Mouse (Mus musculus) cerebellum, adult 11-12 months (tissue): ENCODE data around the gene Ckm.

Experiments
- DNase-seq: peaks from one replicate; pipeline ENCODE4 v3.0.0; 2022

Ckm gene

DNA sequence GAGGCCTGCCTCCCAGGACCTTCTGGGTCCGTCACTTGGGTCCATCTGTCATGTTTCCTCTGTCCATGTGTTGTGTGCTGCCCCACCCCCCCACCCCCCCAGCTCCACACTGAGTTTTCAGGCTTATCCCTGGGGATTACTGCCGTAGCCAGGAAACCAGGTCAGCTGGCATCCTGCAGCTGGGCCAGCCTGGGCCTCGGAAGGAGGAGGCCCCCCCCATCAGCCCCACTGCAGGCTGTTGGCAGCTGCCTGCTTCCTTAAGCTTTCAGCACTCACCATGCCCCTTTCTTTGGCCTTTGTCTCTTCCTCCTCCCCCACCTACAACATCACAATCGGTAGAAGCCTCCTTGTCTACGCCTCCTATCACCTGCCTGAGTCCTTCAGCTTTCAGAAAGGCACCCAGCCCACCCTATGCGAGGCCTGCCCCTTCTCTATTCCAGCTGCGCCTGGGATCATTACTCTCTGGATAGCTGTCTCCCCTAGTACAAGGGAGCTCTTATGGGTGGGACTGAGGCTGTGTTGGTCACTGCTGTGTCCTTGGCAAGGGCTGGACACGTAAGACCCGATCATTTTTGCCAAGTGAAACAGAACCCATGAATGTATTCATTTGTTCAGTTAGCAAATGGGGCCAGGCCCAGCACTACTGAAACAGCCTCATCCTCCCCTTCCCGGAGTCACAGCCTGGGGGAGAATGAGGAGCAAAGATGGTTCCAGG, 15.7 kb upstream of the Ckm start:
- no peak for DNase-seq

DNA sequence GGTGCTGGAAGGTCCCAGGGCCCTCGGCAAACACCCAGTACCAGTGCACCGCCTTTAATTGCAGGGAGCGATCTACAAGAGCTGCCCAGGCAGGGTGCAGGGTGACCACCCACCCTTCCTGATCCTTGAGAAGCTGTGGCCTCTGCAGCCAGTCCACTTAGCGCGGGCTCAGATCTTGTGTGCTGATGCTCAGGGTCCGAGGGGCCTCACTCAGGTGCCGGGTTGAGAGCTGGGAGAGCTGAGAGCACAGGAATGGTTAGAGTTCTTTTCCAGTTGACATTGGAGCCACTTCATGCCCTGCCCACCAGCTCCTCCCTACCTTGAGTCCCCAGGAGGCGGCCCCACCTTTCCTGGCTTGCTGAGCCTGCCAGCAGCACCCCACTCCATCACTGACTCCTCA, 10.1 kb upstream of the Ckm start:
- DNase-seq, result no peak

- no peak for DNase-seq
Measured at GRCm38 (mm10) chr7:19399496-19400280, 4.9 kb upstream of the Ckm start.

GRCm38 (mm10) chr7:19400946-19401345, 3.6 kb upstream of the Ckm start:
- no peak for DNase-seq

- no peak for DNase-seq
Measured at GRCm38 (mm10) chr7:19402535-19403112, 2.0 kb upstream of the Ckm start.

- DNase-seq, result no peak
Measured at GRCm38 (mm10) chr7:19403731-19404296, 762 bp upstream of the Ckm start, which contains the start of gene Klc3. TSS of gene Klc3 (minus strand) at chr7:19404104.

GRCm38 (mm10) chr7:19405417-19405816, 841 bp downstream of the Ckm start:
- DNase-seq, result peak; percentile 65

- DNase-seq, result no peak
Measured at GRCm38 (mm10) chr7:19409753-19410152, 5.2 kb downstream of the Ckm start.

- no peak for DNase-seq
Measured at GRCm38 (mm10) chr7:19410766-19411344, 6.3 kb downstream of the Ckm start.

- DNase-seq, result no peak
Measured at GRCm38 (mm10) chr7:19411783-19412182, 7.2 kb downstream of the Ckm start.

- no peak for DNase-seq
Measured at GRCm38 (mm10) chr7:19413525-19413924, 8.9 kb downstream of the Ckm start.

DNA sequence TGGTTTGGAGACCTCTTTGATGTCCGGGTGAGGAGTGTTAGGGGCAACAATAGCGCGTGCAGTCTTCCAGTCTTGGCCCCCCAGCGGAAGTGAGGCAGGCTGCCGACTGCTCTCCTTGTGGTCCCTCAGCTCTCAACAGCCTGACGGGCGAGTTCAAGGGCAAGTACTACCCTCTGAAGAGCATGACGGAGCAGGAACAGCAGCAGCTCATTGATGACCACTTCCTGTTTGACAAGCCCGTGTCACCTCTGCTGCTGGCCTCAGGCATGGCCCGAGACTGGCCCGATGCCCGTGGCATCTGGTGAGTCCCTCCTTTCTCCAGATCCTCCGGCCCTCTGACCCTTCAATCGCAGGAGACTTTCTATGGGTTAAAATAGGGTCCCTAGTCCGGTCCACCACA, 12.0 kb downstream of the Ckm start:
- no peak for DNase-seq

DNA sequence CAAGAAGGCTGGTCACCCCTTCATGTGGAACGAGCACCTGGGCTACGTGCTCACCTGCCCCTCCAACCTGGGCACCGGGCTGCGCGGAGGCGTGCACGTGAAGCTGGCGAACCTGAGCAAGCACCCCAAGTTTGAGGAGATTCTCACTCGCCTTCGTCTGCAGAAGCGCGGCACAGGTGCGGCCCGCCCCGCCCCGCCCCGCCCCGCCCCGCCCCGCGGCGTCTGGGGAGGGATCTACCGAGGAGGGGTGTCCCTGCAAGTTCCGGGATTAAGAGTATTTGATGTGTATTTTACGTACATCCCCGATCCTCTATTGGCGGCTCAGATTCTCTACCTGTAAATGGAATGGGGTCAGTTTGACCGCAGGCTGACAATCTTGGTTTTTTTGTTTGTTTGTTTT, 15.5 kb downstream of the Ckm start:
- no peak for DNase-seq

DNA sequence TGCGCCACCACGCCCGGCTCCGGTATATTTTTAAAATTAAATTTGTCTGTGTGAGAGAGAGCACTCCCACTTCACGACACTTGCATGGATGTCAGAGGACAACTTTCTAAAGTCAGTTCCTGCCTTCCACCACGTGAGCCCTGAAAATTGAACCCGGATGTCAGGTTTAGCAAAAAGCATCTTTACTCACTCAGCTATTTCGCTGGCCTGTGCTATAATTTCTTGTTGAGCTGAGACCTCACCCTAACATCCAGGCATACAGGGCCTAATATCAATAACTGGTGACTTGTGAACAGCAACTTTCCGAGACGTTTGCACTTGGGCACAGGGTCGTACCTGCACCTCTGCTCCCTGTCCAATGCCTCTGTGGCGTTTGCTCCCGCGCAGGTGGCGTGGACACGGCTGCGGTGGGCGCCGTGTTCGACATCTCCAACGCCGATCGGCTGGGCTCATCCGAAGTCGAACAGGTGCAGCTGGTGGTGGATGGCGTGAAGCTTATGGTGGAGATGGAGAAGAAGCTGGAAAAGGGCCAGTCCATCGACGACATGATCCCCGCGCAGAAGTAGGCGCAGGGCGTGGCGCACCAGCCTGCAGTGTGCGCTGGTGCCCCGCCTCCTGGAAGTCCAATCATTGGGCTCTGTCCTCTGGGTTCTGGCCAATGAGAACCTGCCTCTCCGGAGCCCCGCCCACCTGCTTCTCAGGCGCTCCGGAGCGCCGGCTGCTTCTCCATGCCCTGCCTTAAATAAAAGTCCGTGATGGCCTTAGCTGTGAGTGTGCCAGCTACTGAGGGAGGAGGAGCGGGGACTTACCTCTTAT, 16.5 kb downstream of the Ckm start:
- peak; percentile 87 for DNase-seq

DNA sequence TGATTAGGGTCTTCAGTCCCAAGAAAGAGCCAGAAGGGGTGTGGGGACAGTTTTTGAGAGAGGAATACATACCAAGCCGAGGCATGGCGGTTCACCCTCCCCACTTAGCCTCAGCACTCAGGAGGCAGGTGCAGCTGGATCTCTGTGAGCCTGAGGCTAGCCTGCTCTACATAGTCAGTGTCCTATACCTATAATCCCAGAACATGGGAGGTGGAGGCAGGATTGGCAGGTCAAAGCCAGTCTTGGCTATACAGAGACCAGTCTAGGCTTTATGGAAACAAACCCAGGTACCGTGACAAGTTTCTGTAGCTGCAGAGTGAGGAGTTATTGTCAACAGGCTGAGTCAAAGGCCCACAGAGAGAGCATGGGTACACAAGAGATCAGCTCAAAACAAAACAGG, 18.5 kb downstream of the Ckm start:
- DNase-seq, result no peak

GRCm38 (mm10) chr7:19424051-19424450, 19.5 kb downstream of the Ckm start:
- DNase-seq, result no peak

DNA sequence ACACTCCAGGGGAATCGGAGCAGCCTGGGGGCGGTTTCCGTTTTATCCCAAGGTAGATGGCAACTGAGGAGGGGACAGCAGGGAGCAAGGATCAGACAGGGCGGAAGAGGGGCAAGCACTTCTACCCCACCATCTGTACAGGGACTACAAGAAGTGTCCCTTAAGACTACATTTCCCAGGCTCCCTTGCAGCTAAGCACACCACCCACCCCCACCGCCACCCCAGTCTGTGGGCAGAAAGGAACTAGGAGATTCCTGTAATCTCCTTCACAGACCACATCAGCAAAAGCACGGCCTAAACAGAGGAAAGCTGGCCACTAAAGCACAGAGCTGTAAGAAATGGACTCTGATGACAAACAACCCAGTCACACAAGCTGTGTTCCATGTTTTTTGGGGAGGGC, 21.8 kb downstream of the Ckm start:
- no peak for DNase-seq

DNA sequence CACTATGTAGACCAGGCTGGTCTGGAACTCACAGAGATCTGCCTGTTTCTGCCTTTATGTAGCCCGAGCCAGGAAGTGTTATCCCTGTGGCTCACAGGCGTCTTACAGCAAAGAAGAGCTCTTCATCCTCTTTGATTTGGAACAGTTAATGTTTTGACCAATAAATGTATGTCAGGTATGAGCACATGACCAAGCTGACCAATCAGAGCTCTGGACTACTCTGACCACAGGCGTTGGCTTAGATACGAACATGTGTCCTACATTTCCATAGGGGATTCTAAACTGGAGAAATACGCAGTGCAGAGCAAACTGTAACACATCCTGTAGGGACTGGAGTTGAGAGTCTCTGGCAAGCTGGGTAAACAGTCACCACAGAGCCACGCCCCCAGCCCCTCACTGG, 22.3 kb downstream of the Ckm start:
- no peak for DNase-seq

- no peak for DNase-seq
Measured at GRCm38 (mm10) chr7:19427999-19428650, 23.5 kb downstream of the Ckm start.

DNA sequence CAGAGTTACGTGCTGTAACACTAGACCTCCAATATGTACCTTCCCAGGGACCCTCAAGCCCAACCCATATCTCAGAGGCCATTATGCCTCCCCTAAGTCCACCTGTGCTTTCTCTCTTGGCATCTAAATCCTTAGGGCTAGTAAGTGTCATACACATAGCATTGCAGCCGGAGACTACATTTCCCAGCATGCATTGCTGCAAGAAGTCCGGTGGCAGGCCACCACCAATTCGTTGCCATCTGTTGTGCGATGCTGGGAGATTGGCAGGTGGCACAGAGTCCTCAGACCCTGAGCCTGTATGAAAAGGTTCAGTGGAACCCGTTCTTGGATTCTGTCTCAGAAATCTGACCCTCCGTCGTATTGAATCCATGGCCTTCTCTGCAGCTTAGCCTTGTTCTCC, 25.1 kb downstream of the Ckm start:
- DNase-seq, result peak; percentile 55

- no peak for DNase-seq
Measured at GRCm38 (mm10) chr7:19430402-19430801, 25.8 kb downstream of the Ckm start.

GRCm38 (mm10) chr7:19432475-19432874, 27.9 kb downstream of the Ckm start:
- no peak for DNase-seq
